Mouse (Mus musculus) heart, postnatal 0 days (tissue): ENCODE results near the gene Pip5kl1. TPM values are rescaled to one million over a fixed set of nuclear protein-coding genes. Genes with fewer than 3 reads are reported as not detected.

Experiments used
- ATAC-seq: fragments of 200-750 bp; cut with Nextera tagmentation; 2 replicates; pipeline ENCODE4 v1.8.0; 2017; ENCODE audit warnings: low read depth, moderate number of reproducible peaks, moderate library complexity; ENCODE audit not compliant: insufficient read depth
- DNase-seq: peaks from one replicate; pipeline ENCODE4 v3.0.0-alpha.2; 2016; ENCODE audit warnings: low spot score
- H3K27ac ChIP-seq: fragments of 300-500 bp; sonication (generic); 2 replicates; pipeline ENCODE4 v1.5.1; 2014; ENCODE audit warnings: low read depth, mild to moderate bottlenecking
- H3K27me3 ChIP-seq: fragments of 300-500 bp; sonication (generic); 2 replicates; pipeline ENCODE4 v1.6.1; 2014; ENCODE audit warnings: low read length, mixed read lengths; ENCODE audit not compliant: control insufficient read depth, insufficient read depth
- H3K36me3 ChIP-seq: fragments of 300-500 bp; sonication (generic); replicated peaks from 2 replicates; pipeline ENCODE4 v1.6.1; 2014; ENCODE audit warnings: low read length, mixed read lengths; ENCODE audit not compliant: control insufficient read depth, insufficient read depth
- H3K4me1 ChIP-seq: fragments of 300-500 bp; sonication (generic); 2 replicates; pipeline ENCODE4 v1.6.1; 2014; ENCODE audit warnings: antibody characterized with exemption; ENCODE audit not compliant: control insufficient read depth, insufficient read depth
- H3K4me2 ChIP-seq: fragments of 300-500 bp; sonication (generic); 2 replicates; pipeline ENCODE4 v1.6.1; 2014; ENCODE audit warnings: low read depth, mild to moderate bottlenecking, low read length, moderate library complexity
- H3K4me3 ChIP-seq: fragments of 300-500 bp; sonication (generic); 2 replicates; pipeline ENCODE4 v1.5.1; 2014; ENCODE audit warnings: low read depth, low read length
- H3K9ac ChIP-seq: fragments of 300-500 bp; sonication (generic); replicated peaks from 2 replicates; pipeline ENCODE4 v1.6.1; 2014; ENCODE audit warnings: low read depth, low read length, mixed read lengths
- H3K9me3 ChIP-seq: fragments of 300-500 bp; sonication (generic); replicated peaks from 2 replicates; pipeline ENCODE4 v1.6.1; 2016; ENCODE audit warnings: low read length; ENCODE audit not compliant: control insufficient read depth
- CTCF ChIP-seq: IDR thresholded peaks from 2 replicates; pipeline ENCODE4 v1.5.1; 2016; ENCODE audit warnings: antibody characterized with exemption, control low read depth, low read depth
- EP300 ChIP-seq: IDR thresholded peaks from 2 replicates; pipeline ENCODE4 v1.6.1; 2016; ENCODE audit warnings: antibody characterized with exemption, low read depth
- WGBS: fragments of 180-500 bp; shearing (Covaris S2); extraction: QIAGEN DNeasy Blood & Tissue Kit; methylation state at CpG from one replicate; pipeline ENCODE4 v1.1.7; 2014; 5-methylcytosine and 5-hydroxymethylcytosine counted together
- polyA plus RNA-seq: library from polyadenylated mRNA; unstranded; fragments of >200 nt; fragmentation: Nextera tagmentation; extraction: Ambion mirVana; gene quantifications from 2 replicates; pipeline ENCODE4 v1.2.1, GENCODE M21; 2015
- total RNA-seq: library from RNA; depleted of rRNA; stranded (reverse); fragments of >200 nt; gene quantifications from 2 replicates; pipeline ENCODE4 v1.2.3, GENCODE M21; 2014; ENCODE audit warnings: low replicate concordance

The Pip5kl1 gene
- total and polyA plus RNA-seq, 2 experiments from 2014 or later, result not detected

GRCm38 (mm10) chr2:32589213-32589795 lies 14.7 kb downstream of the Pip5kl1 start:
- H3K9me3 ChIP-seq, result no peaks in the 10 kb centered on the region
- H3K27me3 ChIP-seq, result no peaks in the 10 kb centered on the region
- peaks cover 26% of the 10 kb centered on the region for H3K36me3 ChIP-seq
- H3K4me1 ChIP-seq, result peaks cover 25% of the 10 kb centered on the region
- H3K4me3 ChIP-seq, result no peak overlapping the region
- DNase-seq (peak; percentile 69), ATAC-seq (peak; percentile 17)
- peak overlapping the region; percentile 67 for H3K27ac ChIP-seq
- 20% methylated on average over 11 of the region's 11 CpGs for WGBS
- H3K4me2 ChIP-seq, result peak overlapping the region; percentile 30
- 0 out of 2 replicates have a peak overlapping the region, but pooled peaks have one; percentile 4 for H3K9ac ChIP-seq
- TF ChIP-seq CTCF (no peak), EP300 (no peak)

- peaks cover 25% of the 10 kb centered on the region for H3K4me1 ChIP-seq
- no peak overlapping the region for H3K4me2 ChIP-seq
- peaks cover 36% of the 10 kb centered on the region for H3K36me3 ChIP-seq
- DNase-seq (no peak), ATAC-seq (no peak)
- 0 out of 2 replicates have a peak overlapping the region, but pooled peaks have one; percentile 4 for H3K9ac ChIP-seq
- no peaks in the 10 kb centered on the region for H3K27me3 ChIP-seq
- 0 out of 2 replicates have a peak overlapping the region, but pooled peaks have one; percentile 67 for H3K27ac ChIP-seq
- no peak overlapping the region for H3K4me3 ChIP-seq
- WGBS, result 76% methylated on average over 10 of the region's 10 CpGs
- no peaks in the 10 kb centered on the region for H3K9me3 ChIP-seq
- TF ChIP-seq CTCF (no peak), EP300 (no peak)
These were observed 15.6 kb downstream of the Pip5kl1 start for GRCm38 (mm10) chr2:32590224-32590623.

- WGBS, result 75% methylated on average over 6 of the region's 6 CpGs
- TF ChIP-seq EP300, result no peak
- TF ChIP-seq CTCF, result no peak
- no peak overlapping the region for H3K27ac ChIP-seq
- DNase-seq, result no peak
- H3K9ac ChIP-seq, result no peak overlapping the region
- no peak overlapping the region for H3K4me3 ChIP-seq
- H3K4me2 ChIP-seq, result no peak overlapping the region
- ATAC-seq, result no peak
- no peaks in the 10 kb centered on the region for H3K27me3 ChIP-seq
- peaks cover 46% of the 10 kb centered on the region for H3K36me3 ChIP-seq
- no peaks in the 10 kb centered on the region for H3K9me3 ChIP-seq
- peaks cover 25% of the 10 kb centered on the region for H3K4me1 ChIP-seq
These were observed 16.7 kb downstream of the Pip5kl1 start for GRCm38 (mm10) chr2:32591249-32591648.

- Histone ChIP-seq H3K9ac (no peak overlapping the region), H3K4me2 (no peak overlapping the region), H3K4me3 (no peak overlapping the region), H3K9me3 (no peaks in the 10 kb centered on the region), H3K4me1 (peaks cover 4% of the 10 kb centered on the region), H3K27ac (no peak overlapping the region), H3K27me3 (no peaks in the 10 kb centered on the region), H3K36me3 (peaks cover 51% of the 10 kb centered on the region)
- no peak for TF ChIP-seq CTCF
- TF ChIP-seq EP300, result no peak
- ATAC-seq, result no peak
- DNase-seq, result no peak
- WGBS, result 85% methylated on average over 13 of the region's 13 CpGs
These were observed 22.1 kb downstream of the Pip5kl1 start for GRCm38 (mm10) chr2:32596725-32597124.

- Histone ChIP-seq H3K36me3 (peaks cover 48% of the 10 kb centered on the region), H3K4me1 (peaks cover 5% of the 10 kb centered on the region), H3K4me2 (no peak overlapping the region), H3K4me3 (no peak overlapping the region), H3K9ac (no peak overlapping the region), H3K9me3 (no peaks in the 10 kb centered on the region), H3K27ac (no peak overlapping the region), H3K27me3 (no peaks in the 10 kb centered on the region)
- WGBS, result 88% methylated on average over 5 of the region's 5 CpGs
- no peak for TF ChIP-seq EP300
- no peak for TF ChIP-seq CTCF
- ATAC-seq (no peak), DNase-seq (no peak)
These were observed 22.7 kb downstream of the Pip5kl1 start for GRCm38 (mm10) chr2:32597248-32597647.

- Histone ChIP-seq H3K27ac (no peak overlapping the region), H3K27me3 (no peaks in the 10 kb centered on the region), H3K9ac (no peak overlapping the region), H3K4me1 (peaks cover 9% of the 10 kb centered on the region), H3K9me3 (no peaks in the 10 kb centered on the region), H3K4me3 (no peak overlapping the region), H3K4me2 (no peak overlapping the region), H3K36me3 (peaks cover 48% of the 10 kb centered on the region)
- TF ChIP-seq CTCF, result no peak
- TF ChIP-seq EP300, result no peak
- DNase-seq, result no peak
- ATAC-seq, result no peak
- WGBS, result 70% methylated on average over 5 of the region's 5 CpGs
These were observed 23.1 kb downstream of the Pip5kl1 start for GRCm38 (mm10) chr2:32597699-32598098.
